Comparison of ENCODE assay signal across 22 mouse cellular contexts in genomic region chr2:153053896-153054295, GRCm38 (mm10). TPM values are rescaled to one million over a fixed set of nuclear protein-coding genes. Genes with fewer than 3 reads are reported as not detected.
DNase-seq lines count a peak whose midpoint lies in the region; ATAC-seq and TF ChIP-seq lines count a peak whose summit lies in the region.
"Had no signal": no experiment of that assay in that cellular context is flagged by ENCODE, and none has a peak within 500 bp of the region (broad histone marks: within the 10 kb centered on the region; RNA-seq: fewer than 3 reads in every experiment).

No protein-coding gene starts in this region.

- ATAC-seq in megakaryocyte, adult 5-6 weeks (ENCODE audit: poor library complexity, severe bottlenecking), result no peak
- ATAC-seq: activated CD4-positive, CD25-positive, alpha-beta regulatory T cell, adult 4 months; CD4-positive, CD25-positive, alpha-beta regulatory T cell, adult 4 months; Patski had no signal

- H3K4me1 ChIP-seq in E14TG2a.4 (replicated peaks; ENCODE audit: low read depth, low read length), result peaks cover 40% of the 10 kb centered on the region

- H3K9me3 ChIP-seq in E14TG2a.4 (ENCODE audit: low read length), result no peaks in the 10 kb centered on the region
- H3K9me3 ChIP-seq: G1E had no signal

- peaks cover 86% of the 10 kb centered on the region for H3K27me3 ChIP-seq in E14TG2a.4 (ENCODE audit: insufficient read depth, low read length)

- peak; percentile 57 for DNase-seq in cerebellum, adult 11-12 months
- DNase-seq in cerebellum, postnatal 10 days, result no peak
- DNase-seq in cerebellum, adult 9-10 months, result peak; percentile 48
- DNase-seq in cerebellum, adult 8-10 months, result no peak
- DNase-seq in cerebellum, adult 9-11 months, result peak; percentile 59
- no peak for DNase-seq in cerebellum, postnatal 4 days (ENCODE audit: low spot score in 2 of 2)
- DNase-seq: adrenal gland, adult 2 months; adrenal gland, adult 8-10 months; adrenal gland, postnatal 10 days; adrenal gland, postnatal 14 days; adrenal gland, postnatal 25 days; adrenal gland, postnatal 36 days; B cell, adult 2 months; cerebellum, adult 18-20 months had no signal

- H3K36me3 ChIP-seq in E14TG2a.4 (ENCODE audit: insufficient read depth, low read length), result no peaks in the 10 kb centered on the region
- H3K36me3 ChIP-seq: G1E had no signal

- peak overlapping the region; percentile 67; the same call in 1 of the 2 replicates for H3K4me3 ChIP-seq in E14TG2a.4 (replicated peaks; ENCODE audit: low read length)

- TF ChIP-seq CTCF in E14TG2a.4 (conservative IDR thresholded peaks at IDR 0.05; ENCODE audit: low read length), result no peak

RNA-seq across cellular contexts. Expression of gene Ccm2l, which starts 11.9 kb away (rescaled TPM):
- total RNA-seq in megakaryocyte, adult 5-6 weeks (2015), result 0.59 TPM in 1 of 2 replicates, not detected in the other
- total RNA-seq in megakaryocyte, adult 5-6 weeks (2017), result 0.22 TPM in 1 of 2 replicates, not detected in the other
- total RNA-seq: CH12.LX, MEL had no signal

RNA-seq across cellular contexts. Expression of gene Xkr7, which starts 22.2 kb away (rescaled TPM):
- not detected in 2 replicates for total RNA-seq in megakaryocyte, adult 5-6 weeks (2015)
- not detected in 2 replicates for total RNA-seq in megakaryocyte, adult 5-6 weeks (2017)
- total RNA-seq: CH12.LX, MEL had no signal

RNA-seq across cellular contexts. Expression of gene Pdrg1, which starts 38.7 kb away (rescaled TPM):
- total RNA-seq in megakaryocyte, adult 5-6 weeks (2015), result 34.0 and 38.6 TPM in 2 replicates
- total RNA-seq in megakaryocyte, adult 5-6 weeks (2017), result 80.2 and 129 TPM in 2 replicates

RNA-seq across cellular contexts. Expression of gene Hck, which starts 54.4 kb away (rescaled TPM):
- 207 and 212 TPM in 2 replicates for total RNA-seq in megakaryocyte, adult 5-6 weeks (2015)
- 279 and 282 TPM in 2 replicates for total RNA-seq in megakaryocyte, adult 5-6 weeks (2017)
- total RNA-seq: MEL had no signal

Comparison
In these comparisons a context has a peak if more than half of its experiments do, and no peak if none do; other contexts are left out.
1. DNase-seq: peak in cerebellum, adult 11-12 months (single experiment), cerebellum, adult 9-10 months (single experiment) and cerebellum, adult 9-11 months (single experiment); none in cerebellum, postnatal 10 days (0 of 2), cerebellum, adult 8-10 months (single experiment) and cerebellum, postnatal 4 days (0 of 2).